Mouse (Mus musculus) midbrain, embryonic 13.5 days (tissue): ENCODE data around the gene Slc35e3. TPM values are rescaled to one million over a fixed set of nuclear protein-coding genes. Genes with fewer than 3 reads are reported as not detected.
"Not testable (repeated sequence)": the region's sequence is repeated elsewhere in the genome, so short reads cannot be mapped to it uniquely, and the experiment has no call there.

Experiments
- ATAC-seq: fragments of 200-750 bp; cut with Nextera tagmentation; 2 replicates; pipeline ENCODE4 v1.8.0; 2017; ENCODE audit warnings: mild to moderate bottlenecking, moderate TSS enrichment, moderate library complexity
- H3K27ac ChIP-seq: fragments of 300-500 bp; sonication (generic); 2 replicates; pipeline ENCODE4 v1.5.1; 2015; ENCODE audit warnings: inconsistent platforms, mild to moderate bottlenecking, moderate library complexity
- H3K27me3 ChIP-seq: fragments of 300-500 bp; sonication (generic); 2 replicates; pipeline ENCODE4 v1.6.1; 2015; ENCODE audit warnings: mild to moderate bottlenecking, inconsistent platforms
- H3K36me3 ChIP-seq: fragments of 300-500 bp; sonication (generic); 2 replicates; pipeline ENCODE4 v1.6.1; 2015; ENCODE audit warnings: mild to moderate bottlenecking, inconsistent platforms
- H3K4me1 ChIP-seq: fragments of 300-500 bp; sonication (generic); replicated peaks from 2 replicates; pipeline ENCODE4 v1.6.1; 2015; ENCODE audit warnings: inconsistent platforms
- H3K4me2 ChIP-seq: fragments of 300-500 bp; sonication (generic); replicated peaks from 2 replicates; pipeline ENCODE4 v1.6.1; 2015; ENCODE audit warnings: moderate library complexity, mild to moderate bottlenecking, inconsistent platforms
- H3K4me3 ChIP-seq: fragments of 300-500 bp; sonication (generic); replicated peaks from 2 replicates; pipeline ENCODE4 v1.5.1; 2015; ENCODE audit warnings: mild to moderate bottlenecking, inconsistent platforms
- H3K9ac ChIP-seq: fragments of 300-500 bp; sonication (generic); replicated peaks from 2 replicates; pipeline ENCODE4 v1.6.1; 2015; ENCODE audit warnings: mild to moderate bottlenecking, inconsistent platforms
- H3K9me3 ChIP-seq: fragments of 300-500 bp; sonication (generic); 2 replicates; pipeline ENCODE4 v1.6.1; 2016; ENCODE audit warnings: mild to moderate bottlenecking, inconsistent platforms
- WGBS: fragments of 180-500 bp; shearing (Covaris S2); methylation state at CpG from one replicate; pipeline ENCODE4 v1.1.7; 2015; 5-methylcytosine and 5-hydroxymethylcytosine counted together
- polyA plus RNA-seq: library from polyadenylated mRNA; unstranded; fragments of >200 nt; fragmentation: Nextera tagmentation; extraction: Ambion mirVana; gene quantifications from 2 replicates; pipeline ENCODE4 v1.2.1, GENCODE M21; 2015

Gene Slc35e3
- polyA plus RNA-seq, 1 experiment from 2014 or later = 33.1 TPM

DNA sequence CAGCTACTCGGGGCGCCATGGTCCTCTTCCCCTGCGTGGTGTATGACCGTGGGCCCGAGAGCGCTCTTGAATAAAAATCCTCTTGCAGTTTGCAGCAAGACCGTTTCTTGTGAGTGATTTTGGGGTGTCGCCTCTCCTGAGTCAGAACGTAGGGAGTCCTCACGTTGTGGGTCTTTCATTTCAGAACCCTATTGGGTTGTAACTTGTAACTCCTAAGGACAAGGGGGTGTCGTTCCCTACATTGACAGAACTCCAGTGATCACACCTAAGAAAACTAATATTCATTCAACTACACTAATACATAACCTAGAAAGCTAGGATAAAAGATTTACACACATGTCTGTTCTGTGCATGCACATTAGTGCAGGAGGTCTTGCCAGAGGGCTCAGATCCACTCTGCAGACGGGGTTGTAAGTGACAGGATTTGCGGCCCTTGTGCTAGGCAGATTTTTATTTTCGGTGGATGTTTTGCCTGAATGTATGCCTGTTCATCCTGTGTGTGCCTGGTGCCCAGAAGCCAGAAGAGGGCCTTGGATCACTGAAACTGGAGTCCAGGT, 3.7 kb upstream of the Slc35e3 start:
- no peaks in the 10 kb centered on the region for H3K27me3 ChIP-seq
- no peak overlapping the region for H3K4me2 ChIP-seq
- peaks cover 48% of the 10 kb centered on the region for H3K36me3 ChIP-seq
- 92% methylated on average over 14 of the region's 14 CpGs for WGBS
- H3K9me3 ChIP-seq = no peaks in the 10 kb centered on the region
- no peak for ATAC-seq
- H3K9ac ChIP-seq = no peak overlapping the region
- peaks cover 5% of the 10 kb centered on the region for H3K4me1 ChIP-seq
- no peak overlapping the region for H3K4me3 ChIP-seq
- no peak overlapping the region for H3K27ac ChIP-seq

DNA sequence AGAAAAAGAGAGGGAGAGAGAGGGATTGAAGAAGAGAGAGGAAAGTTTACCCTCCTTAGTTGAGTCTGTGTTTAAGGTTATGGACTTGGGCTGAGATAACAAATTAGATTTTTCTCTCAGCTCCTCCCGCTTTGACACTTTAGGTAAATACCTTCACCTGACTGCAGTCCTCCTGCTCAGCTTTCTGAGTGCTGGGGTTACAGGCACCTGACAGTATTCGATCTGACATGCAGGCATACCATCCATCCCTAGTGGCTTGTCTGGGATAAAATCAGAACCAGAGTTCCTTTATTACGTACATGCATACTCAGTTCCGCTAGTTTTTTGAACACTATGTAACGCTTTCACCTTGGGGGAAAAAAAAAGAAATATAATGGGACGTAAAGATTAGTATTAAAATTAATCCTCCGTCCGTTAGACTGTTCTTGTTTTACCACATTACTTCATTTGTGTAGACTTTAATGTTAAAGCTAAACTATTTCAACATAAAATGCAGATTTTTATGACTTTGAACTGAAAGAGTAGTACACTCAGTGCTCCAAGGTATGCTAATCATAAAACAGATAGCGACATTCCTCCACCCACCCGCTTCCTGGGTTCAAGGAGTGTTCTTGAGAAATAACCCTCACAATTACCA, 3.0 kb upstream of the Slc35e3 start:
- Histone ChIP-seq H3K4me1 (peaks cover 12% of the 10 kb centered on the region), H3K27ac (no peak overlapping the region), H3K9me3 (no peaks in the 10 kb centered on the region), H3K4me2 (no peak overlapping the region), H3K9ac (no peak overlapping the region), H3K27me3 (no peaks in the 10 kb centered on the region), H3K36me3 (peaks cover 42% of the 10 kb centered on the region), H3K4me3 (no peak overlapping the region)
- ATAC-seq = no peak
- WGBS = 97% methylated on average over 10 of the region's 10 CpGs

DNA sequence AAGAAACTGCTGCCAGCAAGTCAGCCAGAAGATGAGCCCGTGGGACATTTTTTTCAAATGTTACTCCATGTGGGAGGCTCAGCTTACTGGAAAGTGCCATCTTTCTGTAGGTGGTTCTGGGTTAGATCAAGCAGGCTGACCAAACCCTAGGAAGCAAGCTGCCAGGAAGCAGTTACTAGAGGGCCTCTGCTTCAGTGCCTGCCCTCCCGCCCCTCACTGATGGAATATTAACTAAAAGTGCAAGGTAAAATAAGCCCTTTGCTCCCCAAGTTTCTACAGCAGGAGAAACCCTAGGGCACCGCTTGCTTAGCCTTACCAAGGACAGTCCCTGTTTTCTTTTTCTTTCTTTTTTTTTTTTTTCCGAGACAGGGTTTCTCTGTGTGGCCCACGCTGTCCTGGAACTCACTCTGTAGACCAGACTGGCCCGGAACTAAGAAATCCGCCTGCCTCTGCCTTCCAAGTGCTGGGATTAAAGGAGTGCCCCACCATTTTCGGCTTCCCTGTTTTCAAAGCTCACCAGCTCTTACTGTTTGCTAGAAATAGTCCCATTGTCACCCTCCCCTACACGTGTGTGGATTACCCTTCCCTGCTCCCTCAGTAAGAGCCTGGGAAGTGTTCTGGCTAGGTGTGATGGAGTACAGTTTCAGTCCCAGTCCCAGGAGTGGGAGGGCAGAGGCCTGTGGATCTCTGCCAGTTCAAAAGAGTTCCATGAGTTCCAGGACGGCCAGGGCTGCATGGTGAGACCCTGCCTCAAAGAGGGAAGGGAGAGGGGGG, 2.3 kb upstream of the Slc35e3 start:
- H3K4me2 ChIP-seq = no peak overlapping the region
- no peaks in the 10 kb centered on the region for H3K9me3 ChIP-seq
- H3K27me3 ChIP-seq = no peaks in the 10 kb centered on the region
- ATAC-seq = no peak
- no peak overlapping the region for H3K27ac ChIP-seq
- no peak overlapping the region for H3K9ac ChIP-seq
- WGBS = 91% methylated on average over 10 of the region's 10 CpGs
- H3K36me3 ChIP-seq = peaks cover 42% of the 10 kb centered on the region
- H3K4me3 ChIP-seq = no peak overlapping the region
- peaks cover 19% of the 10 kb centered on the region for H3K4me1 ChIP-seq

DNA sequence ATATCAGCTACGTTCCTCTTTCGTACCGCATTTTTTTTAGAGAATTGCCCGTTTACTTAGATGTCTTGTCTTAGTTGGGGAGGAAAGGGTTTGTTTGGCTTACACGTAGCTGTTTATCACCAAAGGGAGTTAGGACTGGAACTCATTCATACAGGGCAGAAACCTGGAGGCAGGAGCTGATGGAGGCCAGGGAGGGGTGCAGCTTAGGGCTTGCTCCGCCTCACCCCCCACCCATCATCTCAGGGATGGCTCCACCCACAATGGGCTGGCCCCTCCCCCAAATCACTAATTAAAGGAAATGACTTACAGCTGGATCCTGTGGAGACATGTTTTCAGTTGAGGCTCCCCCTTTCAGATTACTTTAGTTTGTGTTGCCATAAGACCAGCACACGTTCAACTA, 1.5 kb upstream of the Slc35e3 start:
- no peak for ATAC-seq
- H3K9me3 ChIP-seq = no peaks in the 10 kb centered on the region
- no peak overlapping the region for H3K4me2 ChIP-seq
- H3K36me3 ChIP-seq = peaks cover 37% of the 10 kb centered on the region
- H3K9ac ChIP-seq = no peak overlapping the region
- WGBS = 96% methylated on average over 7 of the region's 7 CpGs
- no peak overlapping the region for H3K4me3 ChIP-seq
- peaks cover 22% of the 10 kb centered on the region for H3K4me1 ChIP-seq
- H3K27ac ChIP-seq = no peak overlapping the region
- H3K27me3 ChIP-seq = no peaks in the 10 kb centered on the region

DNA sequence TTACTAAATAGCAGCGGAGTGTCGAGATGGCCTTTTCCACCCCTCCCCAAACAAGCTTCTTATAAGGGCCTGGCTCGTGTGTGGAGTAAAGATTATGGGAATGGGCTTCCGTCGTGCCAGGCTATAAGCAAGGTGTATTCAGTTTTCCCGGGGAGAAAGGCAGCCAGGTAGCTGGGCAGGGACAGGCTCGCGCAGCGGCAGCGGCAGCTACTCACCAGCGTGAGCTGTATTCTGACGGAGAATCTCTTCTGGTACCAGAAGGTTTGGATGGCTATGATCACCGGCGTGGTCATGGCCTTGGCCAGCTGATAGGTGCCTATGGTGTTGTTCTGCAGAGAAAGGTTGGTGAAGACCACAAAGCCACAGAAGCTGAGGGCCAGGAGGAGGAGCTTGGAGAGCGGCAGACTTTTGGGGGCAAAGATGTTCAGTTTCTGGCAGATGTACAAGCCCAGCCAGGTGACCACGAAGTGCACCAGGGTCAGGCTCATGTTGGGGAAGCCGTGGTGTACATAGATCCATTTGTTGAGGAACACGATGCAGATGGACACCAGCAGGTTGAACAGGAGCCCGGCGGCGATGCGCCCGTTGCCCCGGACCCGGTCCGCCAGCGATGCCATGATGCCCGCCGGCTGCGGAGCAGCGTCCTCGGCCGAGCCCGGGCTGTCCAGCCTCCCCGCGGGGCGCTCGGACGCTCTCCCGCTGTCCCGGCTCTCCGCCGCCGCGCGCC, 432 bp downstream of the Slc35e3 start:
- WGBS = under 1% methylated on average over 23 of the region's 46 CpGs
- Histone ChIP-seq H3K4me3 (peak overlapping the region; percentile 63), H3K4me2 (peak overlapping the region; percentile 69), H3K9ac (peak overlapping the region; percentile 82), H3K4me1 (peaks cover 22% of the 10 kb centered on the region), H3K36me3 (peaks cover 27% of the 10 kb centered on the region)
- not testable (repeated sequence) for H3K27me3 ChIP-seq, H3K27ac ChIP-seq, ATAC-seq, H3K9me3 ChIP-seq

DNA sequence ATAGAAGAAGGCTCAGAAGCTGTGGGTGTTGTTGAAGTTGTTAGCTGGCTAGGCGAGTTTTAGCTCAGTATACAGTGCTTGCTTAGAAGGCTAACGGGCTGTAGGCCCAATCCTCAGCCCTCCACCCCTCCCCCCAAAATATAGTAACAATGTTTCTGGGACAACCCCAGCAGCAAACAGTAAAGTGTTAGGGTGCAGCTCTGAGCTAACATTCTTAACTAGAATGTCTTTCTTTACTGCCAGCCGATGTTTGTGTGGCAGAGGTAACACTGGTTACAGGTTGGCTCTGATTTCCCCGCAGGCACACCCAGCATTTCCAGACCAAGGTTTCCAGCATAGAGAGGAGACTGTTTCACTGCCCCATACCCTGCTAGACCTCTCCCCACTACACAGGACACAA, 2.2 kb downstream of the Slc35e3 start:
- no peaks in the 10 kb centered on the region for H3K9me3 ChIP-seq
- no peak overlapping the region for H3K9ac ChIP-seq
- H3K27me3 ChIP-seq = no peaks in the 10 kb centered on the region
- peak overlapping the region; percentile 69 for H3K4me2 ChIP-seq
- H3K36me3 ChIP-seq = peaks cover 31% of the 10 kb centered on the region
- peaks cover 22% of the 10 kb centered on the region for H3K4me1 ChIP-seq
- H3K27ac ChIP-seq = no peak overlapping the region
- peak overlapping the region; percentile 63 for H3K4me3 ChIP-seq
- WGBS = 94% methylated on average over 4 of the region's 4 CpGs
- no peak for ATAC-seq

DNA sequence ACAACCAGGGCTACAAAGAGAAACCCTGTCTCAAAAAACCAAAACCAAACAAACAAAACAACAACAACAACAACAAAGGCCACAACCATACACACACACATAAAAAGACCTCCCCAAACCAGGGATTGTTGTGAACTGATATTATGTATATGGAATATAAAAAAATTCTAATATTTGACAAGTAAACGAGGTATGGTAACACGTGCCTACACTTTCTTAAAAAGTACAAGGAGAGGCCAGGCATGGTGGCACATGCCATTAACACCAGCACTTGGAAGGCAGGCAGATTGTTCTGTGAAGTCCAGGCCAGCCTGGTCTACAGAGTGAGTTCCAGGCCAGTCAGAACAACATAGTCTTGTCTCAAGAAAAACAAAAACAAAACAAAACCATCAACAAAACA, 3.0 kb downstream of the Slc35e3 start:
- Histone ChIP-seq H3K27ac (no peak overlapping the region), H3K27me3 (no peaks in the 10 kb centered on the region), H3K4me1 (peaks cover 22% of the 10 kb centered on the region), H3K36me3 (peaks cover 33% of the 10 kb centered on the region), H3K4me3 (no peak overlapping the region), H3K9ac (no peak overlapping the region), H3K9me3 (no peaks in the 10 kb centered on the region), H3K4me2 (no peak overlapping the region)
- 89% methylated on average over 2 of the region's 2 CpGs for WGBS
- ATAC-seq = no peak

DNA sequence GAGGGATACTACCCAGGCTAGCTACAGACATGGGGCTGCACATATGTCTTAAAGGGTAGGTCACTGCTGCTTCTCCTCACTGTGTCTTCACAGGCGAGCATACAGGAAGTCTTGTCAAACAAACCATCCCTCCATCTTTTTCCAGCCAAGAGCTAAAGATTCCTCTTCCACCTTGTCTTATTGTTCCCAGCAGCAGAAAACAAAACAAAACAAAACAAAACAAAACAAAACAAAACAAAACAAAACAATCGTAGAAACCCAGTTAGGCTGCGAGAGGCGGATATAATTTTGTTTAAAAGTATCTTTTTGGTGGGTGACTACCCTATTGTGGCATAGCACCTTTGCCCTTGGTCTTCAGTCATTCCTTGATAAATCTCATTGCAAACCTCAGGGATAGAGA, 3.5 kb downstream of the Slc35e3 start:
- WGBS = 92% methylated on average over 4 of the region's 4 CpGs
- Histone ChIP-seq H3K4me3 (no peak overlapping the region), H3K27me3 (no peaks in the 10 kb centered on the region), H3K9me3 (no peaks in the 10 kb centered on the region), H3K27ac (no peak overlapping the region), H3K9ac (no peak overlapping the region), H3K4me1 (peaks cover 22% of the 10 kb centered on the region), H3K36me3 (peaks cover 38% of the 10 kb centered on the region), H3K4me2 (no peak overlapping the region)
- no peak for ATAC-seq

DNA sequence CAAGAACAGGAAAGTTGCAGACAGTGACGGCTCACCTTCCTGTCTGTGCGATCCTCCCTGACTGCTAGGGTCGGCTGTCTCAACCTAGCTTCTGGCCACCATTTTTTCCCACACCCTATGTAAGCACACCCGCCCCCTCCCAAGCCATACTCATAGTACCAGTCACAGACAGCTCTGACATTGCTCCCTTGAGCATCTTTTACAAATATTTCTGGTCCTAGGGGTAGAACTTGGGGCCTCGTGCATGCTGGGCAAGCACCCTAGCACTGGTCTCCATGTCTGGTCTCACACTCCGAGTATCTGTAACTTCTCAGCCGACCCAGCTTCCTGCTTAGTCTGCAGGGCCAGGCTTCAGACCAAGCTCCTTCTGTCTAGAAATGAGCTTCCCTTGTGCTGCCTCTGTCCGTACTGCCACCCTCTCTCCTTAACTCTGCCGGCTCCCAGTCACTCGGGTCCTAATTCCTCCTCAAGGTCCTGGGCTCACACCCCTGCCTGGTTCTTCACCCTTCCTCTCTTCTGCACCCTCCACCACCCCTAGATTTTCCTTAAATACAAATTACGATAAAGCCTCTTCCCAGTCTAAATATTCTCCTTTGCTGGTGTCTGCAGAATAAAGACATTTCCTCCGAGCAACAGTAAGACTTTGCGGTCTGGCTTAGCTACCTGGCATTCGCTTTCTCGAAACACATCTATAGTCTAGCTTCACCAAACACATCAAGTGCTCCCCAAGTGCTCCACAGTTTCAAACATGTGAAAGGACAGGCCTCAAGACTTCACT, 4.3 kb downstream of the Slc35e3 start:
- Histone ChIP-seq H3K9ac (no peak overlapping the region), H3K4me2 (no peak overlapping the region), H3K27ac (no peak overlapping the region), H3K4me1 (peaks cover 22% of the 10 kb centered on the region), H3K36me3 (peaks cover 45% of the 10 kb centered on the region), H3K4me3 (no peak overlapping the region), H3K9me3 (no peaks in the 10 kb centered on the region), H3K27me3 (no peaks in the 10 kb centered on the region)
- 92% methylated on average over 15 of the region's 15 CpGs for WGBS
- ATAC-seq = no peak

DNA sequence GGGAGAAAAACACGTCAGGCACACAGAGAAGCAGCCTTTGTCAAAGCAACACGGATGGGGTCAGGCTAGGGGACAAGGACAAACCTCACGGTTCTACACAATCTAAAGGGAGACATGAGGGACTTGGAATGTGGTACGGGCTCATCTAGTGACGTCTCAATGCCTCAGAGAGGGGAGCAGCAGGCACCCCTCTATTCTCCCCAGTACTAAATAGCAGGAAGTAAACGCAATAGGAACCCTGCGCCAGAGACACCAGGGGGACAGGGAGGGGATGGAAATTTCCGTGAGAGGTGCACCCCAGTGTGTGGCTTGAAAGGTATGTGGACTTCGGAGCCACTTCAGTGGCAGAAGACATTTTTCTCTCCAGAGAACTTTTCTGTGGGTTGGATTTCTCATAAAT, 5.2 kb downstream of the Slc35e3 start:
- no peaks in the 10 kb centered on the region for H3K9me3 ChIP-seq
- H3K4me1 ChIP-seq = peaks cover 22% of the 10 kb centered on the region
- 93% methylated on average over 9 of the region's 9 CpGs for WGBS
- H3K36me3 ChIP-seq = peaks cover 55% of the 10 kb centered on the region
- no peak overlapping the region for H3K9ac ChIP-seq
- no peak for ATAC-seq
- no peak overlapping the region for H3K27ac ChIP-seq
- no peak overlapping the region for H3K4me2 ChIP-seq
- no peaks in the 10 kb centered on the region for H3K27me3 ChIP-seq
- no peak overlapping the region for H3K4me3 ChIP-seq

DNA sequence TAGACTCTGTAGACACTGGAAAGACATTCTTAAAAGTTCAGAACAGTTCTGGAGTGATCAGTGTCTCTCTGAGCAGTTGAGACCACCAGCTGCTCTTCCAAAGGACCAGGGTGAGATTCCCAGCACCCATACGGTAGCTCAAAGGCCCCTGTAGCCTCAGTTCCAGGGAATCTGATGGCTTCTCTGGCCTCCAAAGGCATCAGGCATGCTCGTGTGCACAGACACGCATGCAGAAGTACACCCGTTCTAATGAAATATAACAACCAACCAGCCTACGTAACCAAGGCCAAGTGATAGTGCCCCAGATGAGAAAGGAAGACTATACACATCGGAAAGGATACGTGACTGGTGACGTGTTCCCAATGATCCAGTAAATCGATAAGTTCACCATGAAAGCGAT, 6.0 kb downstream of the Slc35e3 start:
- H3K4me1 ChIP-seq = peaks cover 20% of the 10 kb centered on the region
- H3K4me3 ChIP-seq = no peak overlapping the region
- H3K9me3 ChIP-seq = no peaks in the 10 kb centered on the region
- H3K36me3 ChIP-seq = peaks cover 56% of the 10 kb centered on the region
- H3K9ac ChIP-seq = no peak overlapping the region
- WGBS = 98% methylated on average over 10 of the region's 10 CpGs
- H3K27me3 ChIP-seq = no peaks in the 10 kb centered on the region
- no peak overlapping the region for H3K27ac ChIP-seq
- no peak overlapping the region for H3K4me2 ChIP-seq
- ATAC-seq = no peak

DNA sequence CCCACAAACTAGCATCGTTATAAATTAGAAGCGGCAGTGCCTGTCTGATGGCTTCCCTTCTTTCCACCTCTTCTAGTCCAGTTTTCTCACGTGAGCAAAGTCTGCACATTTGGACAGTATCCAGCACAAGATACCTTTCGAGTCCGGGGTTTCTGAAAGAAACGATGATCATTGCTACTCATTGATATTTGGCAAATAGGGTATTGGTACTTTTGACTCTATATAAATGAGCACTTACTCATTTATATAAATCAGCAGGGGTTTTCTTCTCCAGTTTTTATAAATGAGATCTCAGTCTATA, 6.6 kb downstream of the Slc35e3 start:
- Histone ChIP-seq H3K27me3 (no peaks in the 10 kb centered on the region), H3K4me1 (peaks cover 14% of the 10 kb centered on the region), H3K9me3 (no peaks in the 10 kb centered on the region), H3K27ac (no peak overlapping the region), H3K4me2 (no peak overlapping the region), H3K4me3 (no peak overlapping the region), H3K9ac (no peak overlapping the region), H3K36me3 (peaks cover 56% of the 10 kb centered on the region)
- WGBS = 95% methylated on average over 6 of the region's 6 CpGs
- ATAC-seq = no peak
